Mouse (Mus musculus) forebrain, embryonic 12.5 days (tissue): Measurements from ENCODE around the gene Hs1bp3. TPM values are rescaled to one million over a fixed set of nuclear protein-coding genes. Genes with fewer than 3 reads are reported as not detected.

Experiments
- ATAC-seq: fragments of 200-750 bp; cut with Nextera tagmentation; 2 replicates; pipeline ENCODE4 v1.8.0; 2017; ENCODE audit warnings: moderate TSS enrichment; ENCODE audit not compliant: low FRiP score
- H3K27ac ChIP-seq: fragments of 300-500 bp; sonication (generic); 2 replicates; pipeline ENCODE4 v1.5.1; 2016; ENCODE audit warnings: mild to moderate bottlenecking
- H3K27me3 ChIP-seq: fragments of 300-500 bp; sonication (generic); 2 replicates; pipeline ENCODE4 v1.6.1; 2016; ENCODE audit warnings: mild to moderate bottlenecking
- H3K36me3 ChIP-seq: fragments of 300-500 bp; sonication (generic); replicated peaks from 2 replicates; pipeline ENCODE4 v1.6.1; 2016; ENCODE audit warnings: mild to moderate bottlenecking
- H3K4me1 ChIP-seq: fragments of 300-500 bp; sonication (generic); 2 replicates; pipeline ENCODE4 v1.6.1; 2016
- H3K4me2 ChIP-seq: fragments of 300-500 bp; sonication (generic); 2 replicates; pipeline ENCODE4 v1.6.1; 2016; ENCODE audit warnings: mild to moderate bottlenecking, moderate library complexity
- H3K4me3 ChIP-seq: fragments of 300-500 bp; sonication (generic); replicated peaks from 2 replicates; pipeline ENCODE4 v1.5.1; 2016; ENCODE audit warnings: mild to moderate bottlenecking
- H3K9ac ChIP-seq: fragments of 300-500 bp; sonication (generic); 2 replicates; pipeline ENCODE4 v1.6.1; 2016; ENCODE audit warnings: mild to moderate bottlenecking
- H3K9me3 ChIP-seq: fragments of 300-500 bp; sonication (generic); 2 replicates; pipeline ENCODE4 v1.6.1; 2016
- WGBS: fragments of 180-500 bp; shearing (Covaris S2); methylation state at CpG from one replicate; pipeline ENCODE4 v1.1.7; 2016; 5-methylcytosine and 5-hydroxymethylcytosine counted together
- polyA plus RNA-seq: library from polyadenylated mRNA; unstranded; fragments of >200 nt; fragmentation: Nextera tagmentation; extraction: Ambion mirVana; gene quantifications from 2 replicates; pipeline ENCODE4 v1.2.1, GENCODE M21; 2016

The Hs1bp3 gene
- polyA plus RNA-seq, 1 experiment from 2014 or later: 11.5 TPM

- Histone ChIP-seq H3K4me3 (no peak overlapping the region), H3K27ac (no peak overlapping the region), H3K36me3 (no peaks in the 10 kb centered on the region), H3K9me3 (no peaks in the 10 kb centered on the region), H3K27me3 (no peaks in the 10 kb centered on the region), H3K9ac (no peak overlapping the region), H3K4me1 (peaks cover 3% of the 10 kb centered on the region; the same call in 1 of the 2 replicates), H3K4me2 (no peak overlapping the region)
- WGBS: 78% methylated on average over 9 of the region's 9 CpGs
- ATAC-seq: no peak
These were observed 64.9 kb downstream of the Hs1bp3 start for GRCm38 (mm10) chr12:8377955-8378620.

- Histone ChIP-seq H3K27ac (no peak overlapping the region), H3K4me1 (peaks cover 3% of the 10 kb centered on the region; the same call in 1 of the 2 replicates), H3K27me3 (no peaks in the 10 kb centered on the region), H3K9me3 (no peaks in the 10 kb centered on the region), H3K36me3 (no peaks in the 10 kb centered on the region), H3K4me2 (no peak overlapping the region), H3K9ac (no peak overlapping the region), H3K4me3 (no peak overlapping the region)
- no peak for ATAC-seq
- WGBS: 69% methylated on average over 8 of the region's 8 CpGs
These were observed 66.7 kb downstream of the Hs1bp3 start for GRCm38 (mm10) chr12:8379795-8380521.

- H3K9me3 ChIP-seq: no peaks in the 10 kb centered on the region
- H3K4me1 ChIP-seq: peaks cover 3% of the 10 kb centered on the region; the same call in 1 of the 2 replicates
- no peak overlapping the region for H3K4me3 ChIP-seq
- H3K36me3 ChIP-seq: no peaks in the 10 kb centered on the region
- H3K4me2 ChIP-seq: no peak overlapping the region
- ATAC-seq: no peak
- no peak overlapping the region for H3K27ac ChIP-seq
- H3K9ac ChIP-seq: no peak overlapping the region
- H3K27me3 ChIP-seq: no peaks in the 10 kb centered on the region
- 48% methylated on average over 9 of the region's 9 CpGs for WGBS
These were observed 67.7 kb downstream of the Hs1bp3 start for GRCm38 (mm10) chr12:8380944-8381343.

GRCm38 (mm10) chr12:8381940-8382339, 68.7 kb downstream of the Hs1bp3 start:
- H3K4me2 ChIP-seq: no peak overlapping the region
- H3K4me3 ChIP-seq: no peak overlapping the region
- H3K36me3 ChIP-seq: no peaks in the 10 kb centered on the region
- H3K9ac ChIP-seq: no peak overlapping the region
- H3K27me3 ChIP-seq: no peaks in the 10 kb centered on the region
- H3K4me1 ChIP-seq: peaks cover 10% of the 10 kb centered on the region; the same call in 1 of the 2 replicates
- H3K27ac ChIP-seq: no peak overlapping the region
- no peak for ATAC-seq
- WGBS: 83% methylated on average over 2 of the region's 2 CpGs
- H3K9me3 ChIP-seq: no peaks in the 10 kb centered on the region

GRCm38 (mm10) chr12:8383822-8384221, 70.6 kb downstream of the Hs1bp3 start:
- WGBS: 88% methylated on average over 6 of the region's 6 CpGs

GRCm38 (mm10) chr12:8386451-8387011, 73.3 kb downstream of the Hs1bp3 start:
- no peak for ATAC-seq
- no peak overlapping the region for H3K27ac ChIP-seq
- H3K4me3 ChIP-seq: no peak overlapping the region
- no peaks in the 10 kb centered on the region for H3K36me3 ChIP-seq
- H3K4me1 ChIP-seq: 0 out of 2 replicates have a peak, but pooled peaks cover 7% of the 10 kb centered on the region
- no peaks in the 10 kb centered on the region for H3K9me3 ChIP-seq
- H3K27me3 ChIP-seq: no peaks in the 10 kb centered on the region
- H3K4me2 ChIP-seq: no peak overlapping the region
- WGBS: 50% methylated on average over 6 of the region's 6 CpGs
- H3K9ac ChIP-seq: no peak overlapping the region

More at GRCm38 (mm10) chr12:8383822-8384221, 70.6 kb downstream of the Hs1bp3 start:
- no peak overlapping the region for H3K4me3 ChIP-seq
- no peaks in the 10 kb centered on the region for H3K9me3 ChIP-seq
- H3K9ac ChIP-seq: no peak overlapping the region
- H3K36me3 ChIP-seq: no peaks in the 10 kb centered on the region
- H3K4me1 ChIP-seq: peaks cover 10% of the 10 kb centered on the region; the same call in 1 of the 2 replicates
- ATAC-seq: no peak
- H3K27ac ChIP-seq: no peak overlapping the region
- no peak overlapping the region for H3K4me2 ChIP-seq
- H3K27me3 ChIP-seq: no peaks in the 10 kb centered on the region

GRCm38 (mm10) chr12:8387281-8387680, 74.0 kb downstream of the Hs1bp3 start:
- H3K4me2 ChIP-seq: no peak overlapping the region
- H3K36me3 ChIP-seq: no peaks in the 10 kb centered on the region
- no peak overlapping the region for H3K4me3 ChIP-seq
- H3K27me3 ChIP-seq: no peaks in the 10 kb centered on the region
- no peak overlapping the region for H3K27ac ChIP-seq
- 0 out of 2 replicates have a peak, but pooled peaks cover 7% of the 10 kb centered on the region for H3K4me1 ChIP-seq
- no peak for ATAC-seq
- WGBS: 84% methylated on average over 1 of the region's 1 CpGs
- no peak overlapping the region for H3K9ac ChIP-seq
- no peaks in the 10 kb centered on the region for H3K9me3 ChIP-seq

GRCm38 (mm10) chr12:8388529-8389414, 75.5 kb downstream of the Hs1bp3 start:
- no peak overlapping the region for H3K27ac ChIP-seq
- H3K9me3 ChIP-seq: no peaks in the 10 kb centered on the region
- H3K4me1 ChIP-seq: 0 out of 2 replicates have a peak, but pooled peaks cover 7% of the 10 kb centered on the region
- 82% methylated on average over 4 of the region's 4 CpGs for WGBS
- H3K27me3 ChIP-seq: no peaks in the 10 kb centered on the region
- H3K9ac ChIP-seq: no peak overlapping the region
- H3K4me2 ChIP-seq: no peak overlapping the region
- no peak overlapping the region for H3K4me3 ChIP-seq
- ATAC-seq: no peak
- H3K36me3 ChIP-seq: no peaks in the 10 kb centered on the region

- no peak overlapping the region for H3K27ac ChIP-seq
These were observed 80.0 kb downstream of the Hs1bp3 start for GRCm38 (mm10) chr12:8393226-8393625.

More at GRCm38 (mm10) chr12:8393226-8393625, 80.0 kb downstream of the Hs1bp3 start:
- ATAC-seq: no peak
- Histone ChIP-seq H3K4me2 (no peak overlapping the region), H3K4me3 (no peak overlapping the region), H3K27me3 (no peaks in the 10 kb centered on the region), H3K9ac (no peak overlapping the region), H3K36me3 (no peaks in the 10 kb centered on the region), H3K9me3 (no peaks in the 10 kb centered on the region), H3K4me1 (no peaks in the 10 kb centered on the region)
- 86% methylated on average over 5 of the region's 5 CpGs for WGBS
